Mouse (Mus musculus) ES-E14 (cell line): ENCODE measurements at regions not wholly inside any gene's neighbourhood (a gene's known extent, or its start where the extent isn't known, plus 50 kb on each side); places are given as distances from the start of the nearest gene placed in this dataset.

ENCODE experiments used
- DNase-seq: peaks from one replicate; pipeline ENCODE4 v3.0.0-alpha.2; 2013; ENCODE audit warnings: low read depth, low spot score
- H3K27ac ChIP-seq: 2 replicates; pipeline ENCODE4 v1.5.1; 2012; ENCODE audit warnings: low read depth, mild to moderate bottlenecking, low read length, moderate library complexity, mixed read lengths; ENCODE audit not compliant: poor library complexity, insufficient read depth, severe bottlenecking
- H3K36me3 ChIP-seq: 2 replicates; pipeline ENCODE4 v1.6.1; 2012; ENCODE audit warnings: mild to moderate bottlenecking, low read length, moderate library complexity, mixed read lengths; ENCODE audit not compliant: control insufficient read depth, poor library complexity, insufficient read depth, severe bottlenecking
- H3K4me1 ChIP-seq, 2 experiments: fragments of 150-350 bp in 1 of 2; sonication (generic) in 1 of 2; 2 replicates each; pipeline ENCODE4 v1.6.1; 2012; ENCODE audit warnings: low read length in 2 of 2, mild to moderate bottlenecking in 1 of 2, mixed read lengths in 1 of 2; ENCODE audit not compliant: control insufficient read depth in 2 of 2, insufficient read depth in 2 of 2, poor library complexity in 1 of 2
- H3K4me3 ChIP-seq, 2 experiments: fragments of 150-350 bp in 1 of 2; sonication (generic) in 1 of 2; 2 replicates each; pipeline ENCODE4 v1.5.1; 2012; ENCODE audit warnings: low read length in 2 of 2, low read depth in 1 of 2, mild to moderate bottlenecking in 1 of 2, mixed read lengths in 1 of 2; ENCODE audit not compliant: insufficient read depth in 1 of 2, poor library complexity in 1 of 2, severe bottlenecking in 1 of 2
- H3K9ac ChIP-seq: 2 replicates; pipeline ENCODE4 v1.6.1; 2012; ENCODE audit warnings: low read depth, mild to moderate bottlenecking, low read length, mixed read lengths; ENCODE audit not compliant: poor library complexity, insufficient read depth, severe bottlenecking
- H3K9me3 ChIP-seq: fragments of 150-350 bp; sonication (generic); 2 replicates; pipeline ENCODE4 v1.6.1; 2012; ENCODE audit warnings: low read depth, mild to moderate bottlenecking, low read length; ENCODE audit not compliant: control insufficient read depth, insufficient read depth
- CHD2 ChIP-seq: IDR thresholded peaks from 2 replicates; pipeline ENCODE4 v1.6.1; 2014; ENCODE audit warnings: mild to moderate bottlenecking, low read depth, low read length, inconsistent platforms
- HCFC1 ChIP-seq: IDR thresholded peaks from 2 replicates; pipeline ENCODE4 v1.6.1; 2012; ENCODE audit warnings: low read length, inconsistent platforms, borderline replicate concordance; ENCODE audit not compliant: insufficient read depth
- MAFK ChIP-seq: IDR thresholded peaks from 2 replicates; pipeline ENCODE4 v1.6.1; 2014; ENCODE audit warnings: mild to moderate bottlenecking, low read depth, low read length, inconsistent platforms; ENCODE audit not compliant: insufficient read depth
- ZC3H11A ChIP-seq: IDR thresholded peaks from 2 replicates; pipeline ENCODE4 v1.6.1; 2012; ENCODE audit warnings: low read depth, mild to moderate bottlenecking, inconsistent platforms, low read length, borderline replicate concordance
- ZNF384 ChIP-seq: IDR thresholded peaks from 2 replicates; pipeline ENCODE4 v1.6.1; 2012; ENCODE audit warnings: low read depth, low read length, inconsistent platforms
- in situ Hi-C, 2 experiments: fragments of 600-800 bp; cut with MboI; formaldehyde crosslinking; loops; one replicate each; pipeline ENCODE4 v1.15.1; 2025; ENCODE audit warnings: low sequenced_read_pairs in 2 of 2, inconsistent platforms in 1 of 2; ENCODE audit not compliant: unreplicated experiment in 2 of 2

DNA sequence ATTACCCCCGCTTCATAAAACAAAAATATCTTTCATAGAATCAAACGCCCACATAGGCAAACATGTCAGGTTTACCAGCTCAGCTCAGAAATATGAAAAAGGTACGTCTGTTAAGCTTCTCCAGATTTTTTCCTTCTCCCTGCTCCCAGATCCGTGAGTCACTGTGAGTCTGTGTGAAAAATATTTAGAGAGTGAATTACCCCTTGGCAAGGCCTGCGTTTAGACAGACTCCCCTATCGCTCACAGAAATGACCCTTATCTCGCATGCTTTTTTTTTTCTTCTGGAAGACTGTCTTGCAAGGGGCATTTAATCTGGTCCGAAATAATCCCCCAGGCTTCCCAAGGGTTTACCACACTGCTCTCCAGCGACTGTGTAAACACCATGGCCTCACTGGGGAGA is 102.4 kb upstream of the Fn1 start:
- Histone ChIP-seq H3K36me3 (no peaks in the 10 kb centered on the region), H3K4me3 (no peak overlapping the region), H3K4me1 (no peaks in the 10 kb centered on the region), H3K27ac (no peak overlapping the region), H3K9me3 (no peaks in the 10 kb centered on the region), H3K9ac (no peak overlapping the region)
- in situ Hi-C loops = no loop called here
- DNase-seq = no peak
- TF ChIP-seq ZNF384 (no peak), ZC3H11A (no peak), HCFC1 (no peak), MAFK (no peak), CHD2 (no peak)

GRCm38 (mm10) chr1:71752351-71752750 is 99.4 kb upstream of the Fn1 start:
- Histone ChIP-seq H3K36me3 (no peaks in the 10 kb centered on the region), H3K4me3 (no peak overlapping the region), H3K27ac (no peak overlapping the region), H3K4me1 (no peaks in the 10 kb centered on the region), H3K9ac (no peak overlapping the region), H3K9me3 (no peaks in the 10 kb centered on the region)
- DNase-seq = no peak
- in situ Hi-C loops = no loop called here
- no peak for TF ChIP-seq CHD2
- no peak for TF ChIP-seq ZNF384
- TF ChIP-seq HCFC1 = no peak
- no peak for TF ChIP-seq ZC3H11A
- no peak for TF ChIP-seq MAFK

- no peaks in the 10 kb centered on the region for H3K36me3 ChIP-seq
- TF ChIP-seq HCFC1 = no peak
- no peak for TF ChIP-seq ZC3H11A
- TF ChIP-seq ZNF384 = no peak
- no peak for TF ChIP-seq MAFK
- TF ChIP-seq CHD2 = no peak
- no peak overlapping the region for H3K4me3 ChIP-seq
- no peak for DNase-seq
- no peak overlapping the region for H3K27ac ChIP-seq
- no peaks in the 10 kb centered on the region for H3K4me1 ChIP-seq
- H3K9ac ChIP-seq = no peak overlapping the region
- in situ Hi-C loops = no loop called here
- H3K9me3 ChIP-seq = no peaks in the 10 kb centered on the region
Measured at GRCm38 (mm10) chr1:71751601-71752000, 98.6 kb upstream of the Fn1 start.

GRCm38 (mm10) chr1:71735606-71736005 is 82.6 kb upstream of the Fn1 start:
- in situ Hi-C loops = no loop called here
- TF ChIP-seq CHD2 (no peak), ZC3H11A (no peak), ZNF384 (no peak), HCFC1 (no peak), MAFK (no peak)

GRCm38 (mm10) chr1:71731623-71732022 is 78.6 kb upstream of the Fn1 start:
- no peaks in the 10 kb centered on the region for H3K9me3 ChIP-seq

More at GRCm38 (mm10) chr1:71735606-71736005, 82.6 kb upstream of the Fn1 start:
- DNase-seq = no peak
- Histone ChIP-seq H3K36me3 (no peaks in the 10 kb centered on the region), H3K27ac (no peak overlapping the region), H3K9ac (no peak overlapping the region), H3K9me3 (no peaks in the 10 kb centered on the region), H3K4me3 (no peak overlapping the region), H3K4me1 (peaks cover 0 to 2% of the 10 kb centered on the region in 2 experiments; a peak in 1 of 4 replicates)

More at GRCm38 (mm10) chr1:71731623-71732022, 78.6 kb upstream of the Fn1 start:
- no peak overlapping the region for H3K27ac ChIP-seq
- in situ Hi-C loops = no loop called here
- no peaks in the 10 kb centered on the region for H3K36me3 ChIP-seq
- DNase-seq = no peak
- H3K9ac ChIP-seq = no peak overlapping the region
- H3K4me3 ChIP-seq = no peak overlapping the region
- H3K4me1 ChIP-seq = no peaks in the 10 kb centered on the region
- no peak for TF ChIP-seq HCFC1
- TF ChIP-seq ZNF384 = no peak
- no peak for TF ChIP-seq ZC3H11A
